Mouse (Mus musculus) forebrain, embryonic 16.5 days (tissue): ENCODE data around the gene Zfhx3. TPM values are rescaled to one million over a fixed set of nuclear protein-coding genes. Genes with fewer than 3 reads are reported as not detected.

Experiments used
- ATAC-seq: fragments of 200-750 bp; cut with Nextera tagmentation; 2 replicates; pipeline ENCODE4 v1.8.0; 2017; ENCODE audit warnings: mild to moderate bottlenecking, moderate library complexity
- H3K27ac ChIP-seq: fragments of 300-500 bp; sonication (generic); 2 replicates; pipeline ENCODE4 v1.5.1; 2014; ENCODE audit warnings: low read length, control low read depth
- H3K27me3 ChIP-seq: fragments of 300-500 bp; sonication (generic); replicated peaks from 2 replicates; pipeline ENCODE4 v1.6.1; 2014; ENCODE audit warnings: low read length; ENCODE audit not compliant: control insufficient read depth, insufficient read depth
- H3K36me3 ChIP-seq: fragments of 300-500 bp; sonication (generic); 2 replicates; pipeline ENCODE4 v1.6.1; 2014; ENCODE audit not compliant: control insufficient read depth, insufficient read depth
- H3K4me1 ChIP-seq: fragments of 300-500 bp; sonication (generic); replicated peaks from 2 replicates; pipeline ENCODE4 v1.6.1; 2014; ENCODE audit warnings: low read length; ENCODE audit not compliant: control insufficient read depth, insufficient read depth
- H3K4me2 ChIP-seq: fragments of 300-500 bp; sonication (generic); 2 replicates; pipeline ENCODE4 v1.6.1; 2014; ENCODE audit warnings: mild to moderate bottlenecking, low read length, control low read depth
- H3K4me3 ChIP-seq: fragments of 300-500 bp; sonication (generic); replicated peaks from 2 replicates; pipeline ENCODE4 v1.5.1; 2014; ENCODE audit warnings: mild to moderate bottlenecking, low read length, control low read depth
- H3K9ac ChIP-seq: fragments of 300-500 bp; sonication (generic); replicated peaks from 2 replicates; pipeline ENCODE4 v1.6.1; 2014; ENCODE audit warnings: low read depth, low read length, control low read depth
- H3K9me3 ChIP-seq: fragments of 300-500 bp; sonication (generic); 2 replicates; pipeline ENCODE4 v1.6.1; 2016; ENCODE audit warnings: low read length; ENCODE audit not compliant: control insufficient read depth
- WGBS: fragments of 180-500 bp; shearing (Covaris S2); extraction: QIAGEN DNeasy Blood & Tissue Kit; methylation state at CpG from one replicate; pipeline ENCODE4 v1.1.7; 2014; 5-methylcytosine and 5-hydroxymethylcytosine counted together
- polyA plus RNA-seq: library from polyadenylated mRNA; unstranded; fragments of >200 nt; fragmentation: Nextera tagmentation; extraction: Ambion mirVana; gene quantifications from 2 replicates; pipeline ENCODE4 v1.2.1, GENCODE M21; 2015

Gene Zfhx3
- polyA plus RNA-seq, 1 experiment from 2014 or later: 14.6 TPM

DNA sequence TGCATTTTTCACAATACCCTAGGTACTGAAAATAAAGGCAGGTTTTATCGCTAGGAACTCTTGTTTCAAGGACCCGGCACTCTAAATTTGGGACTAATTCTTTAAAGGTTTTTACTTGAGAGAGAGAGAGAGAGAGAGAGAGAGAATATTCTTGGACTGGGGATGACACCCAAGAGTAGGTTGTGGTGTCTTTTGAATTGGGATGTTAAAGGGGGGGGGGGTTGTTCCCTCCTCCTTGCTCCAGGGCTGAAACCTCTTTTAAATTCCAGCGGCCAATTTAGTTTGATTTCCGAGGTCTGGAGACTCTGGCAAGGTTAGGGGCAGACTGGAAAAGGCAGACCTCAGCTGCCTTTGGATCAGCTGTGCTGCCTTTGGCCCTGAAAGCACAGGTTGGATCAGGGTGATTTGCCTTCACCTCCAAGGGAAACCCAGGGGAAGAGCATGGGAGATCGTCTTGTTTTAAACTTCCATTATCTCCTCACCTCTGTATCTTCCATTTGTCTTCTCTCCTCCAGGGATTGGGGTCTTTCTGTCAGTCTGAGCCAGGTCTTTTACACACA lies 755.7 kb downstream of the Zfhx3 start:
- Histone ChIP-seq H3K4me3 (no peak overlapping the region), H3K4me2 (no peak overlapping the region), H3K4me1 (peaks cover 11% of the 10 kb centered on the region; the same call in 1 of the 2 replicates), H3K27me3 (peaks cover 62% of the 10 kb centered on the region), H3K27ac (no peak overlapping the region), H3K9me3 (no peaks in the 10 kb centered on the region), H3K9ac (no peak overlapping the region), H3K36me3 (no peaks in the 10 kb centered on the region)
- no peak for ATAC-seq
- WGBS: 5% methylated on average over 5 of the region's 5 CpGs

- ATAC-seq: no peak
- 0% methylated on average over 3 of the region's 3 CpGs for WGBS
- Histone ChIP-seq H3K36me3 (no peaks in the 10 kb centered on the region), H3K9ac (no peak overlapping the region), H3K4me2 (no peak overlapping the region), H3K27ac (no peak overlapping the region), H3K9me3 (no peaks in the 10 kb centered on the region), H3K4me3 (no peak overlapping the region), H3K4me1 (peaks cover 14% of the 10 kb centered on the region; the same call in 1 of the 2 replicates), H3K27me3 (peaks cover 54% of the 10 kb centered on the region)
Measured at GRCm38 (mm10) chr8:108699011-108699410, 756.6 kb downstream of the Zfhx3 start.

GRCm38 (mm10) chr8:108699454-108700345 lies 757.3 kb downstream of the Zfhx3 start:
- Histone ChIP-seq H3K4me1 (peaks cover 16% of the 10 kb centered on the region), H3K27ac (no peak overlapping the region), H3K9ac (0 out of 2 replicates have a peak overlapping the region, but pooled peaks have one; percentile 23), H3K4me2 (peak overlapping the region; percentile 25), H3K9me3 (no peaks in the 10 kb centered on the region), H3K27me3 (peaks cover 47% of the 10 kb centered on the region), H3K36me3 (no peaks in the 10 kb centered on the region), H3K4me3 (no peak overlapping the region; the same call in 1 of the 2 replicates)
- WGBS: 2% methylated on average over 23 of the region's 23 CpGs
- no peak for ATAC-seq

- no peak overlapping the region for H3K27ac ChIP-seq
- H3K9me3 ChIP-seq: no peaks in the 10 kb centered on the region
- peaks cover 32% of the 10 kb centered on the region for H3K27me3 ChIP-seq
- no peak overlapping the region for H3K9ac ChIP-seq
- H3K4me1 ChIP-seq: peaks cover 10% of the 10 kb centered on the region
- H3K36me3 ChIP-seq: no peaks in the 10 kb centered on the region
- H3K4me3 ChIP-seq: no peak overlapping the region
- H3K4me2 ChIP-seq: no peak overlapping the region
- no peak for ATAC-seq
- WGBS: 7% methylated on average over 7 of the region's 7 CpGs
Measured at GRCm38 (mm10) chr8:108701381-108702175, 759.1 kb downstream of the Zfhx3 start.

- H3K9me3 ChIP-seq: no peaks in the 10 kb centered on the region
- 18% methylated on average over 1 of the region's 1 CpGs for WGBS
- H3K4me2 ChIP-seq: no peak overlapping the region
- H3K9ac ChIP-seq: no peak overlapping the region
- peaks cover 10% of the 10 kb centered on the region for H3K4me1 ChIP-seq
- H3K36me3 ChIP-seq: no peaks in the 10 kb centered on the region
- no peak overlapping the region for H3K27ac ChIP-seq
- ATAC-seq: no peak
- peaks cover 32% of the 10 kb centered on the region for H3K27me3 ChIP-seq
- no peak overlapping the region for H3K4me3 ChIP-seq
Measured at GRCm38 (mm10) chr8:108702201-108702600, 759.8 kb downstream of the Zfhx3 start.

- 0 out of 2 replicates have a peak overlapping the region, but pooled peaks have one; percentile 7 for H3K27ac ChIP-seq
- no peaks in the 10 kb centered on the region for H3K9me3 ChIP-seq
- H3K36me3 ChIP-seq: no peaks in the 10 kb centered on the region
- H3K4me1 ChIP-seq: peaks cover 22% of the 10 kb centered on the region
- 39% methylated on average over 2 of the region's 2 CpGs for WGBS
- peak overlapping the region; percentile 35 for H3K4me2 ChIP-seq
- H3K4me3 ChIP-seq: peak overlapping the region; percentile 12
- ATAC-seq: no peak
- H3K9ac ChIP-seq: no peak overlapping the region
- H3K27me3 ChIP-seq: peaks cover 8% of the 10 kb centered on the region; the same call in 1 of the 2 replicates
Measured at GRCm38 (mm10) chr8:108705751-108706150, 763.3 kb downstream of the Zfhx3 start.

- H3K9me3 ChIP-seq: no peaks in the 10 kb centered on the region
- peak overlapping the region; percentile 35 for H3K4me2 ChIP-seq
- no peak overlapping the region for H3K9ac ChIP-seq
- H3K27me3 ChIP-seq: peaks cover 6% of the 10 kb centered on the region; the same call in 1 of the 2 replicates
- H3K27ac ChIP-seq: no peak overlapping the region
- no peak for ATAC-seq
- peak overlapping the region; percentile 12 for H3K4me3 ChIP-seq
- H3K4me1 ChIP-seq: peaks cover 26% of the 10 kb centered on the region
- H3K36me3 ChIP-seq: no peaks in the 10 kb centered on the region
- 55% methylated on average over 3 of the region's 3 CpGs for WGBS
Measured at GRCm38 (mm10) chr8:108706491-108706847, 764.0 kb downstream of the Zfhx3 start.

- Histone ChIP-seq H3K36me3 (no peaks in the 10 kb centered on the region), H3K4me1 (peaks cover 30% of the 10 kb centered on the region), H3K27me3 (peaks cover 6% of the 10 kb centered on the region; the same call in 1 of the 2 replicates), H3K4me3 (peak overlapping the region; percentile 15), H3K27ac (peak overlapping the region; percentile 32; the same call in 1 of the 2 replicates), H3K4me2 (peak overlapping the region; percentile 35), H3K9ac (peak overlapping the region; percentile 26; the same call in 1 of the 2 replicates), H3K9me3 (no peaks in the 10 kb centered on the region)
- no peak for ATAC-seq
- 43% methylated on average over 6 of the region's 6 CpGs for WGBS
Measured at GRCm38 (mm10) chr8:108706848-108707541, 764.6 kb downstream of the Zfhx3 start.
